Mouse (Mus musculus) CD4-positive, CD25-positive, alpha-beta regulatory T cell, adult 4 months (primary cell): ENCODE measurements around the gene Itpkb. TPM values are rescaled to one million over a fixed set of nuclear protein-coding genes. Genes with fewer than 3 reads are reported as not detected.

Experiments used
- ATAC-seq: one replicate; pipeline ENCODE4 v1.8.0; 2017
- polyA plus RNA-seq, 2 experiments: library from polyadenylated mRNA; unstranded; fragments of 100-300 nt; shearing (Covaris generic); gene quantifications; one replicate each; pipeline ENCODE4 v1.2.1; 2017

Itpkb gene
- polyA plus RNA-seq, 2 experiments from 2014 or later: 54.6 to 56.7 TPM

- no peak for ATAC-seq
Observed at GRCm38 (mm10) chr1:180345098-180345497, 14.8 kb downstream of the Itpkb start.

- ATAC-seq: no peak
Observed at GRCm38 (mm10) chr1:180347059-180347458, 16.8 kb downstream of the Itpkb start.

GRCm38 (mm10) chr1:180347907-180348306, 17.6 kb downstream of the Itpkb start:
- ATAC-seq: no peak

- ATAC-seq: no peak
Observed at GRCm38 (mm10) chr1:180349090-180349489, 18.8 kb downstream of the Itpkb start.

GRCm38 (mm10) chr1:180352258-180352657, 22.0 kb downstream of the Itpkb start:
- ATAC-seq: no peak

- ATAC-seq: no peak
Observed at GRCm38 (mm10) chr1:180354129-180354528, 23.8 kb downstream of the Itpkb start.

GRCm38 (mm10) chr1:180354976-180355730, 24.9 kb downstream of the Itpkb start:
- ATAC-seq: peak; percentile 24

- ATAC-seq: peak; percentile 80
Observed at GRCm38 (mm10) chr1:180356176-180356575, 25.9 kb downstream of the Itpkb start.

GRCm38 (mm10) chr1:180356857-180357256, 26.6 kb downstream of the Itpkb start:
- no peak for ATAC-seq

- no peak for ATAC-seq
Observed at GRCm38 (mm10) chr1:180357893-180358331, 27.6 kb downstream of the Itpkb start.

- no peak for ATAC-seq
Observed at GRCm38 (mm10) chr1:180358466-180358865, 28.2 kb downstream of the Itpkb start.

- ATAC-seq: peak; percentile 49
Observed at GRCm38 (mm10) chr1:180359311-180359710, 29.0 kb downstream of the Itpkb start.

- ATAC-seq: no peak
Observed at GRCm38 (mm10) chr1:180362176-180362575, 31.9 kb downstream of the Itpkb start.

GRCm38 (mm10) chr1:180362844-180363243, 32.6 kb downstream of the Itpkb start:
- ATAC-seq: no peak

- ATAC-seq: no peak
Observed at GRCm38 (mm10) chr1:180363317-180363716, 33.0 kb downstream of the Itpkb start.

GRCm38 (mm10) chr1:180364005-180364404, 33.7 kb downstream of the Itpkb start:
- ATAC-seq: peak; percentile 64

- ATAC-seq: no peak
Observed at GRCm38 (mm10) chr1:180364720-180365119, 34.4 kb downstream of the Itpkb start.

GRCm38 (mm10) chr1:180365180-180365810, 35.0 kb downstream of the Itpkb start:
- ATAC-seq: peak; percentile 63

- peak; percentile 16 for ATAC-seq
Observed at GRCm38 (mm10) chr1:180365983-180366811, 35.9 kb downstream of the Itpkb start.

GRCm38 (mm10) chr1:180367045-180367619, 36.8 kb downstream of the Itpkb start:
- no peak for ATAC-seq

- no peak for ATAC-seq
Observed at GRCm38 (mm10) chr1:180367626-180368025, 37.3 kb downstream of the Itpkb start.

GRCm38 (mm10) chr1:180368112-180368511, 37.8 kb downstream of the Itpkb start:
- ATAC-seq: no peak

GRCm38 (mm10) chr1:180368646-180369045, 38.4 kb downstream of the Itpkb start:
- no peak for ATAC-seq
